9 mouse cellular contexts compared by ENCODE assay signal in genomic region chr17:34205746-34206176, GRCm38 (mm10). TPM values are rescaled to one million over a fixed set of nuclear protein-coding genes. Genes with fewer than 3 reads are reported as not detected.
DNase-seq lines count a peak whose midpoint lies in the region; ATAC-seq lines count a peak whose summit lies in the region.
"Had no signal": no experiment of that assay in that cellular context is flagged by ENCODE, and none has a peak within 500 bp of the region (broad histone marks: within the 10 kb centered on the region; RNA-seq: fewer than 3 reads in every experiment).

No protein-coding gene starts in this region.

- WGBS in neural tube, embryonic 12.5 days, result 17% methylated on average over 9 of the region's 9 CpGs
- 12% methylated on average over 9 of the region's 9 CpGs for WGBS in heart, embryonic 13.5 days
- 17% methylated on average over 9 of the region's 9 CpGs for WGBS in liver, embryonic 11.5 days

- H3K27me3 ChIP-seq in neural tube, embryonic 12.5 days (replicated peaks), result peaks cover 44% of the 10 kb centered on the region
- peaks cover 83% of the 10 kb centered on the region for H3K27me3 ChIP-seq in heart, embryonic 13.5 days (replicated peaks)
- peaks cover 11% of the 10 kb centered on the region for H3K27me3 ChIP-seq in liver, embryonic 11.5 days (replicated peaks; ENCODE audit: control insufficient read depth, insufficient read depth, low read length)

- peaks cover 3% of the 10 kb centered on the region; the same call in 1 of the 2 replicates for H3K9me3 ChIP-seq in neural tube, embryonic 12.5 days
- H3K9me3 ChIP-seq in heart, embryonic 13.5 days, result no peaks in the 10 kb centered on the region
- no peaks in the 10 kb centered on the region for H3K9me3 ChIP-seq in liver, embryonic 11.5 days (ENCODE audit: control insufficient read depth, low read length)

- intact Hi-C loops in left cerebral cortex, postnatal 36 days (cut with DNase I), result loop anchor here (2.0 kb wide), 1 partner anchor 35 kb away; no protein-coding TSS in a partner anchor

- H3K27ac ChIP-seq in neural tube, embryonic 12.5 days, result no peak overlapping the region
- no peak overlapping the region for H3K27ac ChIP-seq in heart, embryonic 13.5 days (replicated peaks)
- H3K27ac ChIP-seq in liver, embryonic 11.5 days (ENCODE audit: low read depth, low read length), result no peak overlapping the region

- H3K4me3 ChIP-seq in neural tube, embryonic 12.5 days, result no peak overlapping the region
- peak overlapping the region; percentile 86 for H3K4me3 ChIP-seq in heart, embryonic 13.5 days
- H3K4me3 ChIP-seq in liver, embryonic 11.5 days (ENCODE audit: low read depth, low read length), result peak overlapping the region; percentile 85

- peak; percentile 40 for DNase-seq in adrenal gland, adult 2 months
- DNase-seq in adrenal gland, adult 8-10 months, result no peak
- no peak for DNase-seq in neural tube, embryonic 10.5 days (ENCODE audit: extremely low spot score, low spot score)
- no peak for DNase-seq in liver, embryonic 11.5 days (ENCODE audit: low spot score)
- no peak for DNase-seq in left cerebral cortex, postnatal 36 days (ENCODE audit: low spot score in 2 of 2)

- no peak for ATAC-seq in neural tube, embryonic 12.5 days (ENCODE audit: low FRiP score, low read depth)
- no peak for ATAC-seq in heart, embryonic 13.5 days (ENCODE audit: extremely low read depth, insufficient number of reproducible peaks, low FRiP score, low TSS enrichment)
- ATAC-seq in liver, embryonic 11.5 days (replicated peaks; ENCODE audit: low FRiP score), result peak; percentile 54; the same call in 1 of the 2 replicates
- peak; percentile 72 for ATAC-seq in neutrophil, adult 5-6 weeks (ENCODE audit: extremely low read depth, insufficient number of reproducible peaks, low FRiP score, poor library complexity, severe bottlenecking)

- H3K4me1 ChIP-seq in neural tube, embryonic 12.5 days, result peaks cover 10% of the 10 kb centered on the region; the same call in 1 of the 2 replicates
- H3K4me1 ChIP-seq in heart, embryonic 13.5 days, result peaks cover 9% of the 10 kb centered on the region
- peaks cover 10% of the 10 kb centered on the region for H3K4me1 ChIP-seq in liver, embryonic 11.5 days (replicated peaks; ENCODE audit: control insufficient read depth, insufficient read depth, low read length)

- H3K36me3 ChIP-seq in neural tube, embryonic 12.5 days, result no peaks in the 10 kb centered on the region
- no peaks in the 10 kb centered on the region for H3K36me3 ChIP-seq in heart, embryonic 13.5 days
- no peaks in the 10 kb centered on the region for H3K36me3 ChIP-seq in liver, embryonic 11.5 days (ENCODE audit: control insufficient read depth, insufficient read depth, low read length)

- no peak overlapping the region for H3K9ac ChIP-seq in neural tube, embryonic 12.5 days
- H3K9ac ChIP-seq in heart, embryonic 13.5 days, result 0 out of 2 replicates have a peak overlapping the region, but pooled peaks have one; percentile 87
- H3K9ac ChIP-seq in liver, embryonic 11.5 days (ENCODE audit: low read depth, low read length), result peak overlapping the region; percentile 84; the same call in 1 of the 2 replicates

- H3K4me2 ChIP-seq in neural tube, embryonic 12.5 days (replicated peaks), result peak overlapping the region; percentile 95
- peak overlapping the region; percentile 99 for H3K4me2 ChIP-seq in heart, embryonic 13.5 days
- peak overlapping the region; percentile 93 for H3K4me2 ChIP-seq in liver, embryonic 11.5 days

RNA-seq across cellular contexts. Expression of gene Tap2, which starts 2.4 kb away (rescaled TPM):
- 10 to 100 TPM; 43.6 to 55.6 TPM for total RNA-seq in adrenal gland, adult 2 months (2021)
- polyA plus RNA-seq in adrenal gland, adult 2 months (2012; rRNA removed), result 61.0 and 64.1 TPM in 2 replicates
- total RNA-seq in adrenal gland, adult 8-10 months (2022), result 10 to 100 TPM; 53.9 to 71.1 (median 67.2) TPM
- 0.89 and 1.7 TPM in 2 replicates for polyA plus RNA-seq in neural tube, embryonic 12.5 days (2016; fragmentation: Nextera tagmentation; extraction: Ambion mirVana)
- 1.8 and 2.1 TPM in 2 replicates for polyA plus RNA-seq in heart, embryonic 13.5 days (2015; fragmentation: Nextera tagmentation; extraction: Ambion mirVana)
- polyA plus RNA-seq in liver, embryonic 11.5 days (2014; fragmentation: Nextera tagmentation; extraction: Ambion mirVana), result 6.6 and 7.4 TPM in 2 replicates
- 108 and 112 TPM in 2 replicates for total RNA-seq in neutrophil, adult 5-6 weeks (2017)
- 1 to 10 TPM; 6.6 to 7.7 TPM for total RNA-seq in left cerebral cortex, postnatal 36 days (2021)

RNA-seq across cellular contexts. Expression of gene Psmb8, which starts 8.2 kb away (rescaled TPM):
- 10 to 100 TPM; 21.8 to 41.4 TPM for total RNA-seq in adrenal gland, adult 2 months (2021)
- polyA plus RNA-seq in adrenal gland, adult 2 months (2012; rRNA removed), result 49.6 and 68.0 TPM in 2 replicates
- 10 to 100 TPM; 30.4 to 41.2 (median 36.4) TPM for total RNA-seq in adrenal gland, adult 8-10 months (2022)
- polyA plus RNA-seq in neural tube, embryonic 12.5 days (2016; fragmentation: Nextera tagmentation; extraction: Ambion mirVana), result 2.3 and 2.4 TPM in 2 replicates
- 3.2 and 4.3 TPM in 2 replicates for polyA plus RNA-seq in heart, embryonic 13.5 days (2015; fragmentation: Nextera tagmentation; extraction: Ambion mirVana)
- polyA plus RNA-seq in liver, embryonic 11.5 days (2014; fragmentation: Nextera tagmentation; extraction: Ambion mirVana), result 8.4 and 10.3 TPM in 2 replicates
- total RNA-seq in neutrophil, adult 5-6 weeks (2017), result 312 and 336 TPM in 2 replicates
- 1 to 10 TPM; 2.1 to 3.4 TPM for total RNA-seq in left cerebral cortex, postnatal 36 days (2021)

RNA-seq across cellular contexts. Expression of gene Psmb9, which starts 18.2 kb away (rescaled TPM):
- 10 to 100 TPM; 12.1 to 20.6 TPM for total RNA-seq in adrenal gland, adult 2 months (2021)
- 45.1 and 54.8 TPM in 2 replicates for polyA plus RNA-seq in adrenal gland, adult 2 months (2012; rRNA removed)
- total RNA-seq in adrenal gland, adult 8-10 months (2022), result 10 to 100 TPM; 16.7 to 30.6 (median 25.5) TPM
- polyA plus RNA-seq in neural tube, embryonic 12.5 days (2016; fragmentation: Nextera tagmentation; extraction: Ambion mirVana), result 0.57 and 1.0 TPM in 2 replicates
- 1.7 and 2.1 TPM in 2 replicates for polyA plus RNA-seq in heart, embryonic 13.5 days (2015; fragmentation: Nextera tagmentation; extraction: Ambion mirVana)
- polyA plus RNA-seq in liver, embryonic 11.5 days (2014; fragmentation: Nextera tagmentation; extraction: Ambion mirVana), result 2.3 and 4.0 TPM in 2 replicates
- 132 and 176 TPM in 2 replicates for total RNA-seq in neutrophil, adult 5-6 weeks (2017)
- total RNA-seq in left cerebral cortex, postnatal 36 days (2021), result 1 to 10 TPM in 1 of 2 experiments, under 1 TPM in 1; 0.77 to 1.1 TPM

RNA-seq across cellular contexts. Expression of gene Tap1, which starts 18.4 kb away (rescaled TPM):
- total RNA-seq in adrenal gland, adult 2 months (2021), result 10 to 100 TPM; 15.4 to 19.1 TPM
- polyA plus RNA-seq in adrenal gland, adult 2 months (2012; rRNA removed), result 44.5 and 44.9 TPM in 2 replicates
- 10 to 100 TPM; 19.5 to 22.2 (median 21.3) TPM for total RNA-seq in adrenal gland, adult 8-10 months (2022)
- polyA plus RNA-seq in neural tube, embryonic 12.5 days (2016; fragmentation: Nextera tagmentation; extraction: Ambion mirVana), result 1.3 and 1.9 TPM in 2 replicates
- polyA plus RNA-seq in heart, embryonic 13.5 days (2015; fragmentation: Nextera tagmentation; extraction: Ambion mirVana), result 1.4 and 1.6 TPM in 2 replicates
- polyA plus RNA-seq in liver, embryonic 11.5 days (2014; fragmentation: Nextera tagmentation; extraction: Ambion mirVana), result 1.5 and 1.8 TPM in 2 replicates
- 221 and 235 TPM in 2 replicates for total RNA-seq in neutrophil, adult 5-6 weeks (2017)
- total RNA-seq in left cerebral cortex, postnatal 36 days (2021), result 1 to 10 TPM; 1.9 to 2.0 TPM

RNA-seq across cellular contexts. Expression of gene H2-Ob, which starts 32.9 kb away (rescaled TPM):
- total RNA-seq in adrenal gland, adult 2 months (2021), result 1 to 10 TPM in 1 of 2 experiments, under 1 TPM in 1; 0.49 to 1.3 TPM
- 0.91 TPM in 2 replicates for polyA plus RNA-seq in adrenal gland, adult 2 months (2012; rRNA removed)
- total RNA-seq in adrenal gland, adult 8-10 months (2022), result 1 to 10 TPM; 1.3 to 1.8 (median 1.5) TPM
- not detected in 2 replicates for polyA plus RNA-seq in neural tube, embryonic 12.5 days (2016; fragmentation: Nextera tagmentation; extraction: Ambion mirVana)
- polyA plus RNA-seq in heart, embryonic 13.5 days (2015; fragmentation: Nextera tagmentation; extraction: Ambion mirVana), result not detected in 2 replicates
- polyA plus RNA-seq in liver, embryonic 11.5 days (2014; fragmentation: Nextera tagmentation; extraction: Ambion mirVana), result not detected in 2 replicates
- 965 and 1,002 TPM in 2 replicates for total RNA-seq in neutrophil, adult 5-6 weeks (2017)
- total RNA-seq in left cerebral cortex, postnatal 36 days (2021), result not detected
- polyA plus RNA-seq: C2C12 had no signal

Comparison
In these comparisons a context has a peak if more than half of its experiments do, and no peak if none do; other contexts are left out.
1. ATAC-seq: peak in liver, embryonic 11.5 days (single experiment) and neutrophil, adult 5-6 weeks (single experiment); none in neural tube, embryonic 12.5 days (single experiment) and heart, embryonic 13.5 days (single experiment).
2. RNA of gene Tap2, which starts 2.4 kb away (total RNA-seq): 108 to 112 TPM in neutrophil, adult 5-6 weeks, 53.9 to 71.1 TPM in adrenal gland, adult 8-10 months and 43.6 to 55.6 TPM in adrenal gland, adult 2 months; 6.6 to 7.7 TPM in left cerebral cortex, postnatal 36 days; every median in the first group is over 4 times any median in the second.
3. RNA of gene Psmb8, which starts 8.2 kb away (total RNA-seq): 312 to 336 TPM in neutrophil, adult 5-6 weeks, 21.8 to 41.4 TPM in adrenal gland, adult 2 months and 30.4 to 41.2 TPM in adrenal gland, adult 8-10 months; 2.1 to 3.4 TPM in left cerebral cortex, postnatal 36 days; every median in the first group is over 4 times any median in the second.
4. RNA of gene Psmb9, which starts 18.2 kb away (total RNA-seq): 132 to 176 TPM in neutrophil, adult 5-6 weeks, 16.7 to 30.6 TPM in adrenal gland, adult 8-10 months and 12.1 to 20.6 TPM in adrenal gland, adult 2 months; 0.77 to 1.1 TPM in left cerebral cortex, postnatal 36 days; every median in the first group is over 4 times any median in the second.
5. Peak in every context shown above with its lines, with median percentiles within 50 percentile points of each other: H3K4me2 ChIP-seq.